Mouse (Mus musculus) G1E-ER4 (cell line): Measurements from ENCODE around the gene Cfap73. TPM values are rescaled to one million over a fixed set of nuclear protein-coding genes. Genes with fewer than 3 reads are reported as not detected.

Experiments
- GATA1 ChIP-seq: IDR thresholded peaks from one replicate; pipeline ENCODE4 v1.8.0; 2012; ENCODE audit warnings: low read length, inconsistent platforms
- polyA plus RNA-seq: library from polyadenylated mRNA; stranded (reverse); fragments of >175 nt; gene quantifications from 2 replicates; pipeline ENCODE4 v1.2.3, GENCODE M21; 2012

Gene Cfap73
- polyA plus RNA-seq, 1 experiment, result not detected

GRCm38 (mm10) chr5:120652915-120653701 is 19.1 kb upstream of the Cfap73 start:
- TF ChIP-seq GATA1, result no peak

- no peak for TF ChIP-seq GATA1
These were observed 17.2 kb upstream of the Cfap73 start for GRCm38 (mm10) chr5:120651230-120651629.

- no peak for TF ChIP-seq GATA1
These were observed 15.9 kb upstream of the Cfap73 start for GRCm38 (mm10) chr5:120649938-120650337.

GRCm38 (mm10) chr5:120649374-120649933 is 15.4 kb upstream of the Cfap73 start:
- TF ChIP-seq GATA1, result no peak

GRCm38 (mm10) chr5:120648569-120649373 is 14.7 kb upstream of the Cfap73 start, which contains the start of gene Rasal1:
Gene Rasal1, plus strand, starts transcription at chr5:120648812.
- TF ChIP-seq GATA1, result peak; percentile 88

GRCm38 (mm10) chr5:120647814-120648491 is 13.9 kb upstream of the Cfap73 start:
- TF ChIP-seq GATA1, result no peak

- no peak for TF ChIP-seq GATA1
These were observed 13.3 kb upstream of the Cfap73 start for GRCm38 (mm10) chr5:120647361-120647760.

GRCm38 (mm10) chr5:120645851-120646250 is 11.8 kb upstream of the Cfap73 start:
- TF ChIP-seq GATA1, result no peak

- TF ChIP-seq GATA1, result no peak
These were observed 10.2 kb upstream of the Cfap73 start for GRCm38 (mm10) chr5:120644227-120644626.

GRCm38 (mm10) chr5:120643365-120644085 is 9.5 kb upstream of the Cfap73 start:
- TF ChIP-seq GATA1, result no peak

- no peak for TF ChIP-seq GATA1
These were observed 6.1 kb upstream of the Cfap73 start for GRCm38 (mm10) chr5:120640094-120640493.

GRCm38 (mm10) chr5:120635633-120636032 is 1.6 kb upstream of the Cfap73 start:
- no peak for TF ChIP-seq GATA1

GRCm38 (mm10) chr5:120634860-120635259 is 825 bp upstream of the Cfap73 start:
- TF ChIP-seq GATA1, result no peak

- TF ChIP-seq GATA1, result no peak
These were observed 2.1 kb downstream of the Cfap73 start for GRCm38 (mm10) chr5:120631892-120632291.

GRCm38 (mm10) chr5:120631128-120631527 is 2.9 kb downstream of the Cfap73 start:
- no peak for TF ChIP-seq GATA1

GRCm38 (mm10) chr5:120628624-120629023 is 5.4 kb downstream of the Cfap73 start:
- no peak for TF ChIP-seq GATA1
